Comparison of ENCODE assay signal across 23 mouse cellular contexts in genomic region chr15:60814542-60814941, GRCm38 (mm10). TPM values are rescaled to one million over a fixed set of nuclear protein-coding genes. Genes with fewer than 3 reads are reported as not detected.
A peak's percentile ranks its signal among the peaks of the same experiment; 100 is the strongest.
DNase-seq lines count a peak whose midpoint lies in the region; ATAC-seq and TF ChIP-seq lines count a peak whose summit lies in the region.
"Had no signal": no experiment of that assay in that cellular context is flagged by ENCODE, and none has a peak within 500 bp of the region (broad histone marks: within the 10 kb centered on the region; RNA-seq: fewer than 3 reads in every experiment).

No protein-coding gene starts in this region.

- H3K79me2 ChIP-seq in C2C12 (ENCODE audit: control insufficient read depth, insufficient read depth) = no peaks in the 10 kb centered on the region

- ATAC-seq in megakaryocyte, adult 5-6 weeks (ENCODE audit: poor library complexity, severe bottlenecking) = no peak
- ATAC-seq: forebrain, embryonic 14.5 days; forebrain, embryonic 16.5 days had no signal

- no peak for TF ChIP-seq CTCF in C2C12 (IDR thresholded peaks at IDR 0.05; ENCODE audit: control insufficient read depth, insufficient read depth, insufficient read length)

- H3K9me3 ChIP-seq in megakaryocyte, embryonic 14.5 days = no peaks in the 10 kb centered on the region
- H3K9me3 ChIP-seq: embryonic facial prominence, embryonic 13.5 days; embryonic facial prominence, embryonic 15.5 days; forebrain, embryonic 10.5 days; forebrain, embryonic 12.5 days had no signal

- no peak for DNase-seq in frontal cortex, postnatal 25 days (ENCODE audit: low spot score in 2 of 2)
- no peak for DNase-seq in cerebellum, postnatal 14 days
- DNase-seq: adrenal gland, adult 2 months; adrenal gland, postnatal 10 days; adrenal gland, postnatal 25 days; B cell, adult 2 months; cerebellum, adult 11-12 months; cerebellum, adult 2 months; cerebellum, adult 9-10 months; cerebellum, postnatal 10 days; cerebellum, postnatal 36 days; embryo, embryonic 11 days had no signal

- no peaks in the 10 kb centered on the region for H3K79me3 ChIP-seq in C2C12 (ENCODE audit: low read depth)

- peaks cover 28% of the 10 kb centered on the region for H3K4me1 ChIP-seq in megakaryocyte, embryonic 14.5 days
- H3K4me1 ChIP-seq: embryonic facial prominence, embryonic 13.5 days; embryonic facial prominence, embryonic 15.5 days had no signal

- no peaks in the 10 kb centered on the region for H3K27me3 ChIP-seq in megakaryocyte, embryonic 14.5 days (replicated peaks)
- H3K27me3 ChIP-seq in C2C12 (ENCODE audit: control insufficient read depth, insufficient read depth, insufficient read length) = no peaks in the 10 kb centered on the region
- H3K27me3 ChIP-seq: embryonic facial prominence, embryonic 13.5 days; embryonic facial prominence, embryonic 15.5 days; forebrain, embryonic 12.5 days had no signal

- peak overlapping the region; percentile 1 for H3K4me3 ChIP-seq in megakaryocyte, embryonic 14.5 days (replicated peaks)
- no peak overlapping the region for H3K4me3 ChIP-seq in C2C12 (ENCODE audit: insufficient read depth, poor library complexity, severe bottlenecking)
- H3K4me3 ChIP-seq: embryonic facial prominence, embryonic 13.5 days; embryonic facial prominence, embryonic 15.5 days; erythroblast, embryonic 14.5 days; forebrain, embryonic 10.5 days; forebrain, embryonic 12.5 days had no signal

- peaks cover 2% of the 10 kb centered on the region for H3K36me3 ChIP-seq in megakaryocyte, embryonic 14.5 days (replicated peaks; ENCODE audit: low read length)
- no peaks in the 10 kb centered on the region for H3K36me3 ChIP-seq in C2C12 (ENCODE audit: control insufficient read depth, insufficient read depth)
- H3K36me3 ChIP-seq: embryonic facial prominence, embryonic 13.5 days; embryonic facial prominence, embryonic 15.5 days; forebrain, embryonic 12.5 days had no signal

- H3ac ChIP-seq in C2C12 (ENCODE audit: control insufficient read depth, insufficient read length, low read depth) = no peak overlapping the region

TF ChIP-seq in C2C12, 6 proteins besides CTCF, POLR2A, EP300 and RAD21:
- TF ChIP-seq MYOD1 (IDR thresholded peaks at IDR 0.05; ENCODE audit: control insufficient read depth, insufficient read length, low read depth) = peak; percentile 51
- no peak for TF ChIP-seq CEBPB (IDR thresholded peaks at IDR 0.05; ENCODE audit: low read depth)
TF ChIP-seq in C2C12: peak in this region for 1.

RNA-seq across cellular contexts. Expression of gene Fam84b, which starts 39.0 kb away (rescaled TPM):
- polyA plus RNA-seq in megakaryocyte, embryonic 14.5 days (2012; ENCODE audit: insufficient read depth, low replicate concordance) = 0.77 and 1.1 TPM in 2 replicates
- total RNA-seq in megakaryocyte, adult 5-6 weeks (2015) = 4.1 and 4.6 TPM in 2 replicates
- 3.2 and 3.9 TPM in 2 replicates for total RNA-seq in megakaryocyte, adult 5-6 weeks (2017)
- polyA plus RNA-seq in C2C12 (2012; fragmentation: generic; extraction: Trizol) = 0.01 TPM
- total RNA-seq: MEL had no signal
